Mouse (Mus musculus): ENCODE measurements around the gene Wnt4.

Gene Wnt4

DNA sequence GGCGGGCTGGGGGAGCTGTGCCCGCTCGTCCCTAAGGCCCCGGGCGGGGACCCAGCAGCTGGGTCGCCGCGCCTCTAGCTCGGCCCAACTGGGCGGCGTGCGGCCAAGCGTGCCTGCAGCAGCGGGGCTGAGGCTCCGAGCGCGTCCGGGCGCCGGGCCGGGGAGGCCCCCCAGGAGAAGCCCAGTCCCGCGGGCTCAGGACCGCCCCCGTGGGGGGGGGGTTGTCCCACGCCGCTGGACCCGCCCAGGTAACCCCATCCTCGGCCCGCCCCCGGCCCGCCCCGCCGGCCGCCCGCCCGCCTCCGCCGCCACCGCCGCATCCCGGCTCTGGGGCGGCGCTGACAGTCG lies at the start of gene Wnt4:
Gene Wnt4 (plus strand): TSS at position 324 of the 348 bp plus-strand sequence.
- no peak for DNase-seq (ENCODE audit: low spot score)

DNA sequence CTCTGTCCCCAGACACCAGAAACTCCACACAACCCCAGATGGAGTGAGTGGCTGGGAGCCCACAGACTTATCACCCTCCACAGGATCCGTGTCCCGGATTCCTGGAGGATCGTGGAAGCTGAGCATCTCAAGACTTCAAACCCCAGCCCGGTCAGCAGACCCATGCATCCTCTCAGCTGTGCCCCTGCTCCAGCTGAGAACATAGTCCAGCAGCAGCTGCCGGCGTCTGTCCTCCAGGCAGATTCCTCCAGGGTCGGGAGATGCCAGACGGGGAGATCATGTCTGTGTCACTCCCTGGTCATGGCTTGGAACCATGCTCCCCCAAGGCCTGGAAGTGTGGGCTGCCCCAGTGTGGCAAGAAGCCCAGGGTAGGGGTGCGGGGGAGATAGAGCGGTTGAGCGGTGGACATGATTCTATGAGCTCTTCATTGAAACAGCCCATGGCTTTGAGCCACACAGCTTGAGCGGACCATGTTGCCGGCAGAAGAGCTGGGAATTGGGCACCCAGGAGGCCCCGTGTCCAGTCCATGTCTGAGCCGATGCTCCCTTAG lies 48.6 kb upstream of the Wnt4 start:
- no peak for DNase-seq (ENCODE audit: low spot score)

DNA sequence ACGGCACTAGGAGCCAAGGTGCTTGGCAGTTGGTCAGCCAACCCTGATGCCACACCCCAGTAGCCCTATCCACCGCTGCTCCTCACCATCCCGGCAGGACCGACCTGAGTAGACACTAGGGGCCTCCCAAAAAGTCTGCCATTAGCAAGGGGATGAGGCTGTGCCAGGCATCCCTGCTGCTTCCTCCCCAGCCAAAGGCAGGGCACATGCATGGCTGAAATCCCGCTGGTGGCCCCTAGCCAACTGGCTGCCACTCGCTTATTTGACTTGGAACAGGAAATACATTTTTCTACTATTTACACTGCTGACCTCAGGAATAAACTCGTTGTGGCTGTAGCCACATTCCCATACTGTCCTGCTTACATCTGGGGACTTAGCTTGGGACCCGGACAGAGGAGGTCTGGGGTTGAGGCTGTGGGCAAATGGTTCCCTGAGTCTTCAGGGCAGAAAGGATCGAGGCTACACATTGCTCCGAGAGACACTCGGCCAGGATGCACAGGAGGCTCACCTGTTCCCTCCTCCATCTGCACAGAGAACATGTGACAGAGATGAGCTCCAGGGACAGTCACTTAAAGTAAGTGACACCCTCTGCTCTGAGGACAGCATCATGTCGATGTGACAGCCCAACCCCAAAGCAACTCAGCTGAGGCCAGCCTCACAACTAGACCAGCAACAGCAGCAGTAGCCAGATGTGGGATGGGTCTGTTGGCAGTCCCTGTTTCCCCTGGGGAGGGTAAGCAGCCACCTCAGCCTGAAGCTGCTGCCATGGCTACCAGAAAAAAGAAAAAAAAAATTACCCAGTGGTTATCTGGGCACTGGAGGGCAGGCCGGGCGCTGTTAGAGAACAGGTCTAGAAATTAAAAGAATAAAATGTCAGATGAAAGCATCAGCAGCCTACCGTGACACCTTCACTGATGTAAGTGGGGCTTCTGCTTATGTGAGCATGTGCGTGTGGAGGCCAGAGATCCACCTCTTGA lies 45.5 kb upstream of the Wnt4 start:
- DNase-seq (ENCODE audit: low spot score) = no peak

DNA sequence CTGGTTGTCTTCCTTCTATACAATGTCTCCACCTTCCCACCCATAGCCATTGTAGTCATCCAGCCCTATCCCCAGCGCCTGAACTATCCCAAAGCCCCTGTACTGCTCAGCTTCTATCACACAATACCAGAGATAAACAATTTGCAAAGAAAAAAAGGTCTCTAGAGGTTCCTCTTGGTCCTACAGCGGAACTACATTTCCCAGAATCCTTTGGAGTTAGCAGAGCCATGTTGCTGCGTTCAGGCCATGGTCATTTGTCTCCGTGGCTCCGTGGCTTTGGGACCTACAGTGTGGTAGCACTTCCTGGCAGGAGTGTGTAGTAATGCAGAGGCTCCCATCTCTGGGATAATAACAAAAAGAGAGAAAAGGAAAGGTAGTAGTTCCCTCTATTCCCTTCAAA lies 43.7 kb upstream of the Wnt4 start:
- no peak for DNase-seq (ENCODE audit: low spot score)

DNA sequence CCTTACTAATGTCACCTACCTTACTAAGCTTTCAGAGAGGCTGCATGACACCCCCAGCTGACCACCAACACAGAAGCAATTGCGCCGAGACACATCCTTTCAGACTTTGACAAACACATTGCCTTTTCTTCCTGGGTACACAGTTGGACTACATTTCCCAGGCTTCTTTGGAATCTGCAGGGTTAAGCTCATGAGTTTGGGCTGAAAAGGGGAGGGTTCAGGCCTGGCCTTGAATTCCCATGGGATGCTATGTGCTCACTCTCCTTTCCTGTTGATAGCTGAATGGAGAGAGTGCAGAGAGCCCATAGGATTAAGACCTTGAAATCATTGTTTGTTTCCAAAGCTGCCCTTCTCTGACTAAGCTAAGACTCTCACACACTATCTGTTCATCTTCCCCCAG lies 42.8 kb upstream of the Wnt4 start:
- DNase-seq (ENCODE audit: low spot score) = no peak

DNA sequence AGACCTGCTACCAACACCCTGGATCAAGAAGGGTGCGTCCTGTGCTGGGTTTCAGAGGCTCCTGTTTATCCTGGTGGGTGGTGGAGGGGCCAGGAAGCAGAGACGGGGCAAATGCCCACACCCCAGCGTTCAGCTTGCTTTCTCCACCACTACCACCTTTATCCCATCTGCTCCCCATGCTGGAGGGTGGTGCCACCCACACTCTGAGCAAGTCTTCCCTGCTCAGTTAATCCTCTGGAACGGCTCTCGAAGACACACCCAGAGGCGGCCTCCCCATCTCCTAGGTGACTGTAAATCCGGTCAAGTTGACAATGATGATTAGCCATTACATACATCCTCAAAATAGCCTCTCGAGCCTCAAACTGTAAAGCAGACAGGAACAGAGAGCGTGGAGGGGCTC lies 41.9 kb upstream of the Wnt4 start:
- no peak for DNase-seq (ENCODE audit: low spot score)

DNA sequence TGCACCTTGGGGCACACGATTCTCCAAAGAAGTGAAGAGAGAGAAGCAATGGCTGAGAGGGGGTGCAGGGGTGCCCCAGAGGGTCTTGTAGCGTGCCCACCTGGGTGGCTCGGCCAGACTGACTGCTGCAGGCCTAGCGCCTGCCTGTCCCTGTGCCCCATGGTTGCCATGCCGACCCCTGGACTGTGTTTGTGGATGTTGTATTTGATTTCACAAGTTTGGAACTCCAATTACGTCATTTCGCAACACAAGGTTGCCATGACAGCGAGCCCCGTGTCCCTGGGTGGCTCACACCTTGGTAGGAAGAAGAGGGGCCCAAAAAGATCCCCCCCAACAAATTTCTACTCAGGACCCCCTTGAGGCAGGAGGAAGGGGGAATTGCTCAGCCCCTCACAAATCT lies 32.4 kb upstream of the Wnt4 start:
- DNase-seq (ENCODE audit: low spot score) = no peak

DNA sequence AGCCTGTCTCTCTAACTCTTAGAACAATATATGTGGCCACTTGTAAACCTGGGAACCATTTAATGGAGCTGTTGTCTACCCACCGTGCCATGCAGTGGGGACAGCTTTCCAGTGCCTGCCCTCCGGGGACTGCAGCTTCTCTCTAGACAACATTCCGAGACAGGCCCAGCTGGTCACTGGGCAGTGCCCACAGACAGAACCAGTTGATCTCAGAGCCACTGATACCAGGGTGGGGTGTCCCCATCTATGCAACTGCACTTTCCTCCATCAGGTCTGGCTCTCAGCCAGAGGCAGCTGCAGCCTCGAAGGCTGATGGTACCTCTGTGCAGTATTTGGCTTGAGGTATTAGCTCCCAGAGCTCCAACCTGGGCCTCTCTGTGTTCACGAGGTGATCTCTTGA lies 27.0 kb upstream of the Wnt4 start:
- DNase-seq (ENCODE audit: low spot score) = no peak

DNA sequence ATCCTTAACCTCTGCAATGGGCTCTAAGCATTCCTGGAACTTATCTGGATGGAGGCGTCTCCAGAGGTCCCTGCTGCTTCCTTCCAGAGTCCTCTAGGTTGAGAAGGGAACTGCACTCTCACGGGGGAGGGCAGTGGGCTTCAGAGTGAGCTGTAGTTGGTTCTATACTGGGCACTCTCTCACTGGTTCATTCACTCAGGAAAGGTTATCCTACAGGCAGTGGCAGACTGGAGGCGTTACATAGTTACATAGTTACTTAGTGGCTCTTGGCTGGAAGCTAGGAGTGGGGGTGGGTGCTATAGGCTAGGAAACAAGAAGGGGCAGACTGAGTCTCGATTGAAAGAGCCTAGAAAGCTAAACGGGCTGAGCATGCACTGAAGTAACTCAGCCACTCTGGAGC lies 26.4 kb upstream of the Wnt4 start:
- no peak for DNase-seq (ENCODE audit: low spot score)

DNA sequence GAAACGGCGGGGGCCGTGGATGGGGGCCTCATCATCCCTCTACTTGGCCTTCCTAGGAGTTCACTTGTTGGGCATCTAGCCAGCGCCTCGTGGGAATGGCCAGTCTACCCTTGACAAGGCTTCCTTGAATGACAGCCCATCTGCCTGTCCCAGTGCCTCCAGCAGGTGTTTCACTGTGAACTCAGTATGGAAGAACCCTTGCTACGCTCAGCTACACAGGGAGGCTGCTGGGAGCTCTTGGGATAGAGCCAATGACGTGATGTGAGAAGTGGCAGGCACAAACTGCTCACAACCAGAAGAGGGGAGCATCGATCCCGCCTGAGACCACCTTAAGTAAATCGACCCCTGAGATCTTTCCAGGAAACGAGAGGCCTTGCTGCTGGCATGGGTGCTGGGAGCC lies 23.7 kb upstream of the Wnt4 start:
- no peak for DNase-seq (ENCODE audit: low spot score)

DNA sequence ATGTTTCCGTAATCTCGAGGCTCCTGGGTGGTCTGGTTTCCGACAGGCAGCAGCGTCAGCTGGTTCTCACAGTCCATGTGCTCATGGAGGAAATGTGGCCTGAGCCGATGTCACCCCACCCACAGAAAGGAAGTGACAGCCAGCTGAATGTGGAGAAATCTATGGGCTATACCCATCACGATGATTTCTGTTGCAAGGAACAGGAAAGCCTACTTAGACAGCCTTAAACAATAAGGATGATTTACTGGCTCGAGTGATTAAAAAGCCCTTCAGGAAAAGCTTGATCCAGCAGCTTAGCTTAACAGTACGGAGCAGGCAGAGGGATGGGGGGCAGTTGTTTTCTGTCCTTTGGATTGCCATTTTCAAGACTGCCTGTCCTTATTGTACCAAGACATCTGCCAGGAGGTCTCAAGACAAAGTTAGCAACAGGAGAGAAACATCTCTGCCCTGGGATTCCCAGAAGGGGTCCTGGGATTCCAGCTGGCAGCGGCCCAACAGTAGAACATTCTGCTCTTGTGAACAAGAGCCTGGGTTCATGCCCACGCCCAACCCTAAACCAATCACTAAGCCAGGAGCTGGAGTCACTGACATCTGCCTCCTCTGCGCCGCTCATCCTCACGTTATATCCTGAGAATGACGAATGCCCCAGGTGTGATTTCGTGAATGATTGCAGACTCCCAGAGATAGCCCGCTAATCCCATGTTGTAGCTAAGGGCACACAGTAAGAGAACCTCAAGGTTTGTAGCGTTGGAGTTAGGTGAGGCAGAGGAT lies 22.9 kb upstream of the Wnt4 start:
- DNase-seq (ENCODE audit: low spot score) = no peak

DNA sequence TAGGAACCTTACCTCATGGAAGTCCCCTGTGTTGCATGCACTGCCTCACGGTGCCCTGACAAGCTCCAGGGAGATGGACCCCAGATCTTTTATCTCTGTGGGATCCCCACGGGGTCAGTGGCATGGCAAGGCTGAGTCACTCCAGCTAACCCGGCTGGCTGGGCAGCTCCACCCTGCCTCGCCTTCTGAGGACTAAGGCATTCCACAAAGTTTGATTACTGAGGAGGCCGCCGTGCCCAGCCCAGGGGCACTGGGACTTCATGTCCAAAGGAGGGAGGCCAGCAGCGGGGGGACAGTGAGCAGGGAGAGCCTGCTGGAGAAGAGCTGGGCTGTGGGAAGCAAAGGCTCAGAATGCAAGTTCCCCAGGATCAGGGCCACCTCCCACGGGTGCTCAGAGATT lies 21.7 kb upstream of the Wnt4 start:
- DNase-seq (ENCODE audit: low spot score) = no peak

DNA sequence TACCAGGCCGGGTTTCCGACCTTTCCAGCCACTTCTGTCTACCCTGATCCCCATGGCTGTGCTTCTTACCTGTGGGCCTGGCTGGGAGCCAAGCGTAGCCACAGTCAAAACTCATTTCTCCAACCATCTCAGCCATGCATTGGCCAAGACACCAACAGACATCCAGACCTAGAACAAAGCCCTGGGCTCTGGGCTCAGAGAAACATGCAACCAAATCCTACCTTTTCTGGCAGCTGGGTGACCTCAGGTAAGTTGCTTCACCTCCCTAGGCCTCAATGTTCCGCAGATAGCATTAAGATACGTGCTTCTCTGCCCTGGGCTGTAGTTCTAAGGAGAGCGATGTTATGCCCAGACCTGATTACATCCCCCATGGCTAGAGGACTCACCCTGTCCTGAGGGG lies 15.5 kb upstream of the Wnt4 start:
- no peak for DNase-seq (ENCODE audit: low spot score)

DNA sequence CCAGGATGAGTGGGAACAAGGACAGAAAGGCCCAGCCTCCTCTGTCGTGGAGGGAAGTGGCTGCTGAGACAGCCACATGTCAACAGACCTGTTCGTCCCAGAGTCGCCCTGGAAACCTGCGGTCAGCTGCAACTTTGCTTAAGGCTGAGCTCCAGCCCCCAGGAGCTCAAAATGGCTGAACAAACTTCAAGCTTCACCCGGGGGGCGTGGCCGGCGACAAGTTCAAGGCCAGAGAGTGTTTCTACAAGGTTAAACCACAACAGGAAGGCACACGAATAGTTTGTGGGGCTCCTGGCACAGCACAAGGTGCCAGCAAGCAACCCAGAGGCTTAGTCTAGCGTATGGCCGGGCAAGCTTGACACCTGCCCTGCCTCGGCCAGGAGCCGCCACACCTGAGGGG lies 13.2 kb upstream of the Wnt4 start:
- no peak for DNase-seq (ENCODE audit: low spot score)

DNA sequence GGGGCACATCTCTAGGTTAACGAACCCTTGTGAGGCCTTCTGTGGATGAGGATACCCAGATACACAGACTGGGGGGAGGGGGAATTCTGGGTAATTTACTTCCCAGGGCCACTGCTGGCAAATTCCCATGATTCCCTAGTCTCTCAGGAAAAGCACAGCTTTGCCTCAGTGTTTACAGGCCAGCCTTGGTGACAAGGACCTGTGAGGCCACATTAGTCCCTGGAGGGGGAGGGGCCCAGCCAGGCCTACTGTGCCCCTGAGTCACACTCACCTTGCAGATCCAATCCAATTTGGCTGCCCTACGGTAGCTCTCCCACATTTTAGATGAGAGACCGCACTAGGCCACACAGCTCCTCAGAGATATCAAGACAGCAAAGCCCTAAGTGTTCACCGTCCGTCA lies 12.2 kb upstream of the Wnt4 start:
- DNase-seq (ENCODE audit: low spot score) = no peak

DNA sequence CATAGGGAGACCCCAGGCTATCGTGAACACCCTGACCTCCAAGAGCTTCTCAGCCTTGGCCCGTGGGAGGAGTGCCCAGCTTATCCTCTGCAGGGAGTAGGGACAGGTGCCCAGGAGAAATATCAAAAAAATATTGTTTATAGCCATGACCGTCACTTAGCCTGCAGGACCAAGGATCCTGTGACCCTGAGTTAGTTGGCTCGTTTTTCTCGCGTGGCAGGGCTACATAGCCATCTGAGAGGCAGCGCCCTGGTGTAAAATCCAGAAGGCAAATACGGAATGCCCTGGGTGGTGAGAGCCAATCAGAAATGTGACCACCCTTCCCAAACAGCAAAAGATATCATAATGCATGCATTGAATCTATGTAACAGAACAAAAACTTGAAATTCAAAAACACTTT lies 8.7 kb upstream of the Wnt4 start:
- no peak for DNase-seq (ENCODE audit: low spot score)

DNA sequence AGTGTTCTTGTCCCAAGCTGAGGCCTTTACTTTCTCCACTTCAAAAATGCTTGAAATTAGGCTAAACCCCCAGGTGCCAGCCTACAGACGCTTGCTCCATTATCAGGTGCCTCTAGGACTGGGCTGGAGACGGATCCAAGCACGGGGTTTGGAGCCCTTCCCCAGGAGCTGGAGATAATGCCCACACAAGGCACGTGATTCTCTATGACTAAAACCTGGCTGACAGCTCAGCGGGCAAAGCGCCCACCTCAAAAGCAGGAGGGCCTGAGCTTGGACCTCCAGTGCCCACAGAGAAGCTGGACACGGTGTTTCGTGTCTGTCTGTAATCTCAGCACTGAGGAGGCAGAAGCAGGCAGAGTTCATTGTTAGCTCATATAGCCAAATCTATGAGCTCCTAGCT lies 5.4 kb upstream of the Wnt4 start:
- no peak for DNase-seq (ENCODE audit: low spot score)

DNA sequence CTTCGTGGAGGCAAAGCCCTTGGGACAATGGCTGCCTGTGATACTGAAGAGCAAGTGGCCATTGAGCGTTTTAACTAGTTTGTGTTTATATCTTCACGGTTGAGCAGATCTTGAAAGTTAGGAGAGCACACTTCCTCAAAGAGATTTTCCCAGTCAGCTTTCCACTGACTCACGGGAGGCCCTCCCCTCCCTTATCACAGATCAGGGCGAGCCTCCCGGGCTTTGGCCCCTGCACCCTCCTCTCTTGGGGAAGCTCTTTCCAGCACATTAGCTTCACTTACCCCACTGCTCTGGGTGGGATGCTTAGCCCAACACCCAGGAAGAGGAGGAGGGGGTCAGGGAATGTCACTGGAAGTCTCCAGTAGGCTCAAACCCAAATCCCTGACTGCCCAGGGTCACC lies 3.0 kb upstream of the Wnt4 start:
- DNase-seq (ENCODE audit: low spot score) = no peak

DNA sequence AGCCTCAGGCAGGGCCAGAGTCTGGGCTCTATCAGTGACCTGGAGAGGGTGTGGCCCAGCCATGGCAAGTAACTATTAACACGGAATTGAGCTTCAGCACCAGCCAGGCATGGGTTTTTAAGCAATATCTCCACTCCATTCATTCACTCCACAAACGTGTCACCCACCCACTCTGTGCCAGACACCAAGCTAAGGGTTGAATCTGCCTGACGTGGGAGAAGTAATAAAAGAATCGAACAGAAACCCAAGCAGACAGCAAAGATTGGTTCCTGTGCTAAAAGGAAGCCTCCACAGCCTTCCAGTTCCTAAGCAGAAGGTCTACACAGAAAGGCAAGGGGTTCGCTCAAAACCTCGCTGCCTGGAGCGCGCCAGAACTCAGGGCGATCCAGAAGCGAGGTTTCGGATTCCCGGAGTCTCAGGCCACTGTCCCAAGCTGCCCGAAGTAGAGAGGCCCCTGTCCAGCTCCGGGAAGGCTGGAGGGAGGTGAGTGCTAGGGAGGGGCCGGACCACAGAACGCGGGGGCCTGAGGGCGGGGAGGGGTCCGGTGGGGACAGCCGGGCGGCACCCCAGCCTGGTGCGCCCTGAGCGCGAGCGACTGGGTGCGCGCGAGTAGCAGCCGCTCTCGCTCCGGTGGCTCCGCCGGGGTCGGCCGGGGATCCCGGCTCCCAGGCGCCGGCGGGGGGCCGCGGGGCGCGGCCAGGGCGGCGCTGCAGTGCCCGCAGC lies 685 bp upstream of the Wnt4 start:
- no peak for DNase-seq (ENCODE audit: low spot score)

DNA sequence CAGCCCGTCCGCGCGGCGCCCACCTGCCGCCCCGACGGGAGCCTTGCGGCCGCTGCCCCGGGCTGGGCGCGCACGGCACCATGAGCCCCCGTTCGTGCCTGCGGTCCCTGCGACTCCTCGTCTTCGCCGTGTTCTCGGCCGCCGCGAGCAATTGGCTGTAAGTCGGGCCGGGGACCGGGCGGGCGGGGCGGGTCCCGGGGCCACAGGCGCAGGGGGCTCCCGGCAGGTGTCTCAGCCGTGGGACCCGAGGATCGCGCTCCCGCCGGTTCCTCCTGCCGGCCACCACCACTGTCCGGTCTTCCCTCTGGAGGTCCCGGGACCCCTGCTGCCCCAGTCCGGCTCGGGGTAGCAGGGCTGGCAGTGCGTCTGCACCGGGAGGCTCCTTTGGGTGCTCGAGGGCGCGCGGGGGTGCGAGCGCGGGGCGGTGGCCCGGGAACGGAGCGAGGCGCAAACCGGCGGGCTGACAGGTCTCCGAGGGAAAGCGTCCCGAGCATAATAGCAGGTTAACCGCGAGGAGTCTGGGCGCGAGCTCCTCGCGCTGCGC lies 383 bp downstream of the Wnt4 start:
- DNase-seq (ENCODE audit: low spot score) = no peak

DNA sequence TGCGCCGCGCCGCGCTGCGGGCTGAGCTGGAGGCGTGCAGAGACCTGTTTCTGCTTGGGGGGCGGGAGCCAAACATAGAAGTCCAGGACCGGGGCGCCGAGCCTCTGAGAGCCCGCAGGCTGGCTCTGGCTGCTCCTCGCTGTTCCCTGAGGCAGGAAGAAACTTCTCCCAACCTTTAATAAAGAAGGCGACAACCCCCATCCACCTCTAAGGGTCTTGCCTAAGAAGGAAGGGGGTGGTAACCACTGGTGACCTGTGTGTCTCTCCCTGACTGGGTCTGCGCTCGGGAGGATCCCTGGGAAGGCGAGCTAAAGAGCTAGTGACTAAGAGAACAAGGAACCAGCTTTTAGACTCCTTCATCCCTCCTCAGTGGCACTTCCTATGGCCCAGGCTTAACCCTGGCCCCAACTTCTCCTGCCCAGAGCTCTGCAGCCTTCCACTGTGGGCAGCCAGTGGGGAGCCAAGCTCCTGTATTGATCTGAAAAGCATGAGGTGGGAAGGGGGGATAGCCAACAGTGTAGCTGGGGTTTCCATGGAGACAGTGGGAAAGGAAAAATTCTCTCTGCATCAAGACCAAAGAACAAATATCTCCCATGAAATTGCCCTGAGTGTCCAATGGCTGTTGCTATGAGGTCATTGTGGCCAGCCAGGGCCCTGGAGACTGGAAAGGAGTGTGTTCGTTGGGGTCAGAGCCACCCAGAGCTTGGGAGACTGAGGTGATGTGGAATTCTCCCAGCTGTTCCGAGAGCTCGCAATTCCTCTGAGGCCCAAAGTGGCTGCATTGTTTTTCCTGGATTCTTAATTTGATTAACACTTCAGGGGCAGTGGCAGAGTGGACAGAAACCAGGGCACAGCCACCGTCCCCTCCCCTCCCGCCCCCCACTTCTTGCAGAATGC lies 1.1 kb downstream of the Wnt4 start:
- DNase-seq (ENCODE audit: low spot score) = no peak
